Mouse (Mus musculus): ENCODE measurements at regions not wholly inside any gene's neighbourhood (a gene's known extent, or its start where the extent isn't known, plus 50 kb on each side); places are given as distances from the start of the nearest gene placed in this dataset.
"Not testable (repeated sequence)": the region's sequence is repeated elsewhere in the genome, so short reads cannot be mapped to it uniquely, and the experiment has no call there.

DNA sequence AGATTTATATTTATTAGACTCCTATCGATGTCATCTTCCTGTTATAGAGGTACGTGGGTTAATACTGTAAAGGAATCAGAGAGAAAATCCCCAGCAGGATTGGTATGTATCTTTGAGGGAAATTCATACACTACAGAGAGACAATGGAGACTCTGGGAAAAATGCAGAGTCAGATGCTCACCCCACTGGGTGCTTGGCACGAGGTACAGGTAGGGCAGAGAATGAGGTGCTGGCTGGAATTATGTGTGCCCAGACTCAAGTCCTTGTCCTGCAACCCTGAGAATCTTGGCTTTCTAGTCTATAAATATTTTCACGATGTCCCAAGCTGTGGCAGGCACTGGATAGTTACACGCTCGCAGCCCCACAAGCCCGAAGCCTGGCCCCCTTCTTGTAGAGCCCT is 57.8 kb upstream of the Cry1 start:
- DNase-seq (ENCODE audit: low spot score in 2 of 2): no peak

- no peak for DNase-seq (ENCODE audit: low spot score in 2 of 2)
These were observed 58.7 kb upstream of the Cry1 start for GRCm38 (mm10) chr10:85243556-85243955.

GRCm38 (mm10) chr10:85265746-85266145 is 80.9 kb upstream of the Cry1 start:
- peak; percentile 22 to 42 for DNase-seq (ENCODE audit: low spot score in 2 of 2)

- no peak for DNase-seq (ENCODE audit: low spot score in 2 of 2)
These were observed 81.3 kb upstream of the Cry1 start for GRCm38 (mm10) chr10:85266148-85266547.

DNA sequence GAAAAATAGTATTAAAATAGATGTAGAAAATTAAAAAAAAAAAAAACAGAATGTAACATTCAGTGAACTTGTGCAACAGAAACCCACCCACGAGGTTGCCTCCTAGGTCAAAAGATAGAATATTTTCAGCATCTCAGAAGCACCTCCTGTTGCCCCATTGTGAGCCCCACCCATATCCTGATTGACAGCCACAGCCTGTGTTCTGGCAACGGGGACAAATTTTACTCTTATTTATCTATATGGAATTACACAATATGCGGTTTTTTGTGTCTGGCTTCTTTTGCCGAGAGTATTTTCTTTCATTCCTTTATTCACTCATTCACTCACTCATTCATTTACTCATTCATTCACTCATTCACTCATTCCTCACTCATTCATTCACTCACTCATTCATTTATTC is 81.9 kb upstream of the Cry1 start:
- DNase-seq (ENCODE audit: low spot score in 2 of 2): no peak

GRCm38 (mm10) chr10:85270209-85270608 is 85.3 kb upstream of the Cry1 start:
- DNase-seq (ENCODE audit: low spot score in 2 of 2): no peak

GRCm38 (mm10) chr10:85276793-85277192 is 91.9 kb upstream of the Cry1 start:
- no peak for DNase-seq (ENCODE audit: low spot score in 2 of 2)

GRCm38 (mm10) chr10:85291733-85292476 is 94.7 kb upstream of the Btbd11 start:
- no peak for DNase-seq (ENCODE audit: low spot score in 2 of 2)

- no peak for DNase-seq (ENCODE audit: low spot score in 2 of 2)
These were observed 94.1 kb upstream of the Btbd11 start for GRCm38 (mm10) chr10:85292477-85292855.

GRCm38 (mm10) chr10:85293071-85293783 is 93.4 kb upstream of the Btbd11 start:
- no peak for DNase-seq (ENCODE audit: low spot score in 2 of 2)

DNA sequence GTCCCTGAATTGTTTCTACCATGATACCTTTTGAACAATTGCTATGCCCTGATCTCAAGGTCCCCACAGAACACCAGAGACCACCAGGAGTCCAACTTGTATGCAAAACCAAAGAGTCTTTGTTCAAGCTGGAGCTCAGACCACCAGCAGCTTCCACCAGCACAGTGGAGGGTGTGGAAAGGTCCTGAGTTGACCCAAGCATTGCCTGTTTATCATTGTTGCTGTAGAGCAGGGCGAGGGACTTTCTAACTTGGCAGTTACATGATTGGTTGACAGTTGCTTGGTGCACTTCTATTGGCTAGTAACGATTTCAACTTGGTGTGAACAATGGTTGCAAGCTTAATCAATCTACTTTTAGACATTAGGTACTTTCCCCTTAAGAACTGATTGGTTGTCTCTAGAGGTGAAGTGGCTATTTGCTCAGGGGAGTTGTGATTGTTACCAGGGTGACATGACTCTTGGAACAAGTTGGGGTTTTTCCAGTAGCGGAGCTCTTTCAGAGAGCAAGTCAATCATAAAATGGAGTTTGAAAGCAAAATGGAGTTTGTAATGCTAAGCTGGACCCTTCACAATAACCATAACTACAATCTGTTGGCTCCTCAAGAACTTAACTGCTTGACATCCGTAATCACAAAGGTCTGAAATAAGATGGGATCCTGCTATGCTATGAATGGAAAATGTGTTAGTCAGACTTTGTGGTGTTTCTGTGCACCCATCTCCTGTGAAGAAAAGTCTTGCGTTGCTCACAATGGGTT is 91.3 kb upstream of the Btbd11 start:
- no peak for DNase-seq (ENCODE audit: low spot score in 2 of 2)

DNA sequence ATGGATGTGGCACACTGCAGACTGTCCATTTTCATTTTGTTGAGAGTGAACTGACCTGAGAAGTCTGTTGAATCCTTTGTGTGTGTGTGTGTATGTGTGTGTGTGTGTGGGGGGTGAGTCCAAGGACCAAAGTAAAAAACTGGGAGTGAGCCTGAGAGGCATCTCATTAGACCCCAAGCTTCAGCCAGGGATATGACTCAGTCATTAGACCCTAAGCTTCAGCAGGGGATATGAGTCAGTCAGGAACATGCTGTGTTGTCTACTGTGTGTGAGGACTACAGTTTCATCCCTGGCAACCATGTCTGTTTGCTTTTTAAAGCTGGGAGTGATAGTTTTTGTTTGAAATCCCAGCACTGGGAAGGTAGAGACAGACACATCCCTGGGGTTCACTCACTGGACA is 74.8 kb upstream of the Btbd11 start:
- DNase-seq (ENCODE audit: low spot score in 2 of 2): no peak

- DNase-seq (ENCODE audit: low spot score in 2 of 2): not testable (repeated sequence)
These were observed 73.3 kb upstream of the Btbd11 start for GRCm38 (mm10) chr10:85313331-85313730.

DNA sequence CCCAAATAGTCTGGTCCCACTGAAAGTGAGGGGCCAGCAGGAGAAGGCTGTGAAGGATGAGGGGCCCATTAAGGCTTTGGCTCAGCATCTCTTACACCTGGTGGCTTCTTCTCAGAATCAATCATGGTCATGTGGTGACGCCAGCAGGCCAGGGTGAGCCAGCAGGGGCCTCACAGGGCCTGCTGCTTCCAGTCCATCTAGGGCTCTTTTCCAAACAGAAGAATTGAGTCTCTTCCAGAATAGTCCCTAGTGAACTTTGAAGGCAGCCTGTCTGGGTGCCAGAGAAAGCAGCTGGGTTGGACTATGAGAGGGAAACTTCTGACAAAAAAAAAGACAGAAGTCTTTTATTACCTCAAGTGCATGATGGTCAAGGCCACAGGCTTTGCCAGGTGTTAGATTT is 65.6 kb upstream of the Btbd11 start:
- no peak for DNase-seq (ENCODE audit: low spot score in 2 of 2)

DNA sequence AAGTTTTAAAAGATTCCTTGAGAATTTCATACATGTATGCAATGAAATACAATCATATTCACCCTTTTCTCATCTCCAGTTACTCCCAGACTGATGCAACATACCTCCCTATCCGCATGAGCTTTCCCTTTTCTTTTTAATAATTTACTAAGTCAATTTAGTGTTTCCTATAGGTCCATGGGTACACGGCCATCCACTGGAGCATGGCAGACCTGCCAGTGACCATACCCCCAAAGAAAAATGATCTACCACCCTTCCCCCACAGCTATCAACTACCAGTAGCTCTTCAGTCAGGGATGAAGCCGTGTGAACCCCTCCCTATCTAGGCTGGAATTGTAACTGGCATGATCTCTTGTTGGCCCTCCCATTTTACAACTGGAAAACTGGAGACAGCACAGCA is 64.3 kb upstream of the Btbd11 start:
- DNase-seq (ENCODE audit: low spot score in 2 of 2): no peak

GRCm38 (mm10) chr10:85329382-85329781 is 57.2 kb upstream of the Btbd11 start:
- DNase-seq (ENCODE audit: low spot score in 2 of 2): no peak

GRCm38 (mm10) chr10:85330938-85331691 is 55.5 kb upstream of the Btbd11 start:
- no peak for DNase-seq (ENCODE audit: low spot score in 2 of 2)
